Mouse (Mus musculus) heart, embryonic 14.5 days (tissue): Measurements from ENCODE around the gene Capn7. TPM values are rescaled to one million over a fixed set of nuclear protein-coding genes. Genes with fewer than 3 reads are reported as not detected.

Source experiments
- ATAC-seq: fragments of 200-750 bp; cut with Nextera tagmentation; 2 replicates; pipeline ENCODE4 v1.8.0; 2017; ENCODE audit warnings: low read depth, moderate TSS enrichment; ENCODE audit not compliant: insufficient number of reproducible peaks, insufficient read depth, low FRiP score
- H3K27ac ChIP-seq, 2 experiments: fragments of 200-500 bp in 1 of 2; fragments of 300-500 bp in 1 of 2; sonication (generic) in 1 of 2; replicated peaks in 1 of 2; 2 replicates each; pipeline ENCODE4 v1.5.1; 2012 to 2014; ENCODE audit warnings: low read depth in 2 of 2, low read length in 2 of 2, control low read depth in 1 of 2, mild to moderate bottlenecking in 1 of 2, mixed read lengths in 1 of 2; ENCODE audit not compliant: control insufficient read depth in 1 of 2, insufficient read depth in 1 of 2
- H3K27me3 ChIP-seq: fragments of 300-500 bp; sonication (generic); 2 replicates; pipeline ENCODE4 v1.6.1; 2014; ENCODE audit warnings: mild to moderate bottlenecking, low read length, control low read depth; ENCODE audit not compliant: control insufficient read depth, insufficient read depth
- H3K36me3 ChIP-seq: fragments of 300-500 bp; sonication (generic); 2 replicates; pipeline ENCODE4 v1.6.1; 2014; ENCODE audit warnings: mild to moderate bottlenecking, control low read depth, low read length, mixed read lengths; ENCODE audit not compliant: control insufficient read depth, insufficient read depth
- H3K4me1 ChIP-seq, 2 experiments: fragments of 200-500 bp in 1 of 2; fragments of 300-500 bp in 1 of 2; sonication (generic) in 1 of 2; 2 replicates each; pipeline ENCODE4 v1.6.1; 2012 to 2014; ENCODE audit warnings: low read length in 2 of 2, control low read depth in 1 of 2, mixed read lengths in 1 of 2; ENCODE audit not compliant: control insufficient read depth in 2 of 2, insufficient read depth in 2 of 2
- H3K4me2 ChIP-seq: fragments of 300-500 bp; sonication (generic); 2 replicates; pipeline ENCODE4 v1.6.1; 2014; ENCODE audit warnings: mild to moderate bottlenecking, low read length
- H3K4me3 ChIP-seq, 2 experiments: fragments of 200-500 bp in 1 of 2; fragments of 300-500 bp in 1 of 2; sonication (generic) in 1 of 2; 2 replicates each; pipeline ENCODE4 v1.5.1; 2012 to 2014; ENCODE audit warnings: low read length in 2 of 2, mild to moderate bottlenecking in 2 of 2, control low read depth in 1 of 2, low read depth in 1 of 2, moderate library complexity in 1 of 2; ENCODE audit not compliant: control insufficient read depth in 1 of 2, insufficient read depth in 1 of 2
- H3K9ac ChIP-seq: fragments of 300-500 bp; sonication (generic); 2 replicates; pipeline ENCODE4 v1.6.1; 2014; ENCODE audit warnings: mild to moderate bottlenecking, low read length
- H3K9me3 ChIP-seq: fragments of 300-500 bp; sonication (generic); 2 replicates; pipeline ENCODE4 v1.6.1; 2016; ENCODE audit warnings: low read length, control low read depth; ENCODE audit not compliant: control insufficient read depth
- WGBS: fragments of 180-500 bp; shearing (Covaris S2); extraction: QIAGEN DNeasy Blood & Tissue Kit; methylation state at CpG from one replicate; pipeline ENCODE4 v1.1.7; 2014; 5-methylcytosine and 5-hydroxymethylcytosine counted together
- polyA plus RNA-seq: library from polyadenylated mRNA; unstranded; fragments of >200 nt; fragmentation: Nextera tagmentation; extraction: Ambion mirVana; gene quantifications from 2 replicates; pipeline ENCODE4 v1.2.1, GENCODE M21; 2014

The Capn7 gene
- polyA plus RNA-seq, 1 experiment from 2014 or later, result 44.9 TPM

- WGBS, result 53% methylated on average over 13 of the region's 13 CpGs
- Histone ChIP-seq H3K9ac (no peak overlapping the region; the same call in 1 of the 2 replicates), H3K4me2 (no peak overlapping the region), H3K27ac (peak overlapping the region; percentile 22 to 61; a peak in 2 of 4 replicates), H3K36me3 (no peaks in the 10 kb centered on the region), H3K4me1 (peaks cover 17 to 20% of the 10 kb centered on the region in 2 experiments), H3K9me3 (peaks cover 4% of the 10 kb centered on the region; the same call in 1 of the 2 replicates), H3K4me3 (no peak overlapping the region), H3K27me3 (no peaks in the 10 kb centered on the region)
- no peak for ATAC-seq
These were observed 48.2 kb downstream of the Capn7 start for GRCm38 (mm10) chr14:31384366-31385323.

- Histone ChIP-seq H3K4me1 (peaks cover 17 to 20% of the 10 kb centered on the region in 2 experiments), H3K9ac (peak overlapping the region; percentile 11; the same call in 1 of the 2 replicates), H3K36me3 (no peaks in the 10 kb centered on the region), H3K4me2 (no peak overlapping the region), H3K9me3 (peaks cover 4% of the 10 kb centered on the region; the same call in 1 of the 2 replicates), H3K27me3 (no peaks in the 10 kb centered on the region), H3K4me3 (no peak overlapping the region), H3K27ac (peak overlapping the region; percentile 33 to 61; a peak in 3 of 4 replicates)
- 90% methylated on average over 5 of the region's 5 CpGs for WGBS
- no peak for ATAC-seq
These were observed 49.0 kb downstream of the Capn7 start for GRCm38 (mm10) chr14:31385406-31385805.

DNA sequence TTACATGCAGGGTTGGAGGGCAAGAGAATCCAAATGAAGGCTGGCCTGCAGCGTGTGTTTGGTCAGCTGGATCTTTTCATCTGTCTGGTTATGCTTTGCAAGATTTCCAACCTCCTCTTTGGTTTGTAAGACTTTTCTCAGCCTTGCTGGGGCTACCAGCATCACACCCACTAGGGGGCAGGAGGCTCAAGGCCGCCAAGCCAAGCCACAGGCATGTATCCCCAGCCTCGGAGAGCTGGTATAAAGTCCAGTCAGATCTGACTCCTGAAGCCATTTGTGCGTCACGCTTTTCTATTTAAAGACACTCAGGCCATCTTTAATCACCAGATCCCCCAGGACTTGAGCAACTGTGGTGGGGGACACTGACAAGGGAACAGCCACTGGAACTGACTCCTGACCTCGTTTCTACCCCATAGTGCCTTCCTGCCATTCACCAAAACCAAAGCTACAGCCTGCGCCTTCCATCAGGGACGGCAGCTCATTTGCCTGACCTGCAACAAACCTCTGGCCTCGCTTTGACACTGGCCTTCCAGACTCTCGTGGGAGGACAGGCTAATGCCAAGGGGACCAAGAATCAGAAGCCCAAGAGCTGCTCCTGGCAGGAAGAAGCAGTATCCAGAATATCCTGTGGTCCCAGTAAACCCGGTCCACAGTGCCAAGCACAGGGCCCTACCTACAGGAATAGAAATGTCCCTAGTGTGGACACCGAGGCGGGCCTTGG is 49.7 kb downstream of the Capn7 start:
- ATAC-seq, result peak; percentile 44; the same call in 1 of the 2 replicates
- Histone ChIP-seq H3K4me3 (no peak overlapping the region), H3K9me3 (peaks cover 4% of the 10 kb centered on the region; the same call in 1 of the 2 replicates), H3K27me3 (0 out of 2 replicates have a peak, but pooled peaks cover 4% of the 10 kb centered on the region), H3K9ac (peak overlapping the region; percentile 7; the same call in 1 of the 2 replicates), H3K4me1 (peaks cover 17 to 20% of the 10 kb centered on the region in 2 experiments), H3K4me2 (no peak overlapping the region; the same call in 1 of the 2 replicates), H3K36me3 (no peaks in the 10 kb centered on the region), H3K27ac (peak overlapping the region; percentile 50 to 61; a peak in 3 of 4 replicates)
- WGBS, result 35% methylated on average over 13 of the region's 13 CpGs

- peaks cover 18 to 24% of the 10 kb centered on the region in 2 experiments for H3K4me1 ChIP-seq
- no peak overlapping the region for H3K4me2 ChIP-seq
- no peaks in the 10 kb centered on the region for H3K36me3 ChIP-seq
- H3K9me3 ChIP-seq, result peaks cover 2% of the 10 kb centered on the region; the same call in 1 of the 2 replicates
- 67% methylated on average over 11 of the region's 11 CpGs for WGBS
- H3K27ac ChIP-seq, result no peak overlapping the region
- no peak overlapping the region for H3K4me3 ChIP-seq
- 0 out of 2 replicates have a peak, but pooled peaks cover 4% of the 10 kb centered on the region for H3K27me3 ChIP-seq
- H3K9ac ChIP-seq, result no peak overlapping the region
- no peak for ATAC-seq
These were observed 51.0 kb downstream of the Capn7 start for GRCm38 (mm10) chr14:31387301-31387981.

GRCm38 (mm10) chr14:31388086-31388872 is 51.8 kb downstream of the Capn7 start:
- Histone ChIP-seq H3K27me3 (0 out of 2 replicates have a peak, but pooled peaks cover 4% of the 10 kb centered on the region), H3K27ac (0 out of 4 replicates have a peak overlapping the region, but pooled peaks of 1 of the 2 experiments have one; percentile 24), H3K9ac (0 out of 2 replicates have a peak overlapping the region, but pooled peaks have one; percentile 16), H3K36me3 (no peaks in the 10 kb centered on the region), H3K4me3 (no peak overlapping the region), H3K9me3 (no peaks in the 10 kb centered on the region), H3K4me2 (no peak overlapping the region), H3K4me1 (peaks cover 27 to 32% of the 10 kb centered on the region in 2 experiments)
- WGBS, result 68% methylated on average over 13 of the region's 13 CpGs
- ATAC-seq, result no peak

GRCm38 (mm10) chr14:31389421-31390147 is 53.1 kb downstream of the Capn7 start:
- Histone ChIP-seq H3K27me3 (0 out of 2 replicates have a peak, but pooled peaks cover 4% of the 10 kb centered on the region), H3K4me1 (peaks cover 34 to 41% of the 10 kb centered on the region in 2 experiments), H3K9me3 (no peaks in the 10 kb centered on the region), H3K4me3 (no peak overlapping the region), H3K4me2 (no peak overlapping the region), H3K36me3 (no peaks in the 10 kb centered on the region), H3K9ac (no peak overlapping the region), H3K27ac (no peak overlapping the region)
- 92% methylated on average over 8 of the region's 8 CpGs for WGBS
- no peak for ATAC-seq
